Mouse (Mus musculus) left cerebral cortex, adult 8-10 months (tissue): ENCODE data around the gene Dap. TPM values are rescaled to one million over a fixed set of nuclear protein-coding genes. Genes with fewer than 3 reads are reported as not detected.
A peak's percentile ranks its signal among the peaks of the same experiment; 100 is the strongest.

Experiments used
- DNase-seq, 2 experiments: peaks; one replicate each; pipeline ENCODE4 v3.0.0; 2022; ENCODE audit warnings: low spot score in 2 of 2
- total RNA-seq, 4 experiments: library from RNA; stranded (reverse); gene quantifications; 2 replicates each; pipeline ENCODE4 v1.2.4; 2022

Gene Dap
- total RNA-seq, 4 experiments from 2014 or later = 6.2 to 10.0 (median 7.5) TPM

DNA sequence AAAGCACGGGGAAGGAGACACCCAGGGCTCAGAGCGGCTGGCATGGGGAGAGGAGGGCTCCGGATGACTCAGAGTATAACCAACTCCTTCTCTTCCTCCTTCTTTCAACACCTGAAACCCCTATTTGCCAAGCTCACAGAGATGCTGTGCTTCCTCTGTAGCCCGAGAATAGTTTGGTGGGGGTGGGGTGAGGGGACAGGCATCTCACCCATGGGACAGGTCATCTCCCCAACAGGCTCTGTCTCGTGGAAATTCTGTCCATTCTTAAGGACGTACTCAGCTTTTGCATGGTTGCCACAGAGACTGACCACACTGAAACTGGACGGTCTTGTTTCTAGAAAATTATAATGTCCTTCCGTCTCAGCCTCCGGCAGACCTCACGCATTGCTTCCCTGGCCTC is 37.0 kb downstream of the Dap start:
- DNase-seq = no peak

DNA sequence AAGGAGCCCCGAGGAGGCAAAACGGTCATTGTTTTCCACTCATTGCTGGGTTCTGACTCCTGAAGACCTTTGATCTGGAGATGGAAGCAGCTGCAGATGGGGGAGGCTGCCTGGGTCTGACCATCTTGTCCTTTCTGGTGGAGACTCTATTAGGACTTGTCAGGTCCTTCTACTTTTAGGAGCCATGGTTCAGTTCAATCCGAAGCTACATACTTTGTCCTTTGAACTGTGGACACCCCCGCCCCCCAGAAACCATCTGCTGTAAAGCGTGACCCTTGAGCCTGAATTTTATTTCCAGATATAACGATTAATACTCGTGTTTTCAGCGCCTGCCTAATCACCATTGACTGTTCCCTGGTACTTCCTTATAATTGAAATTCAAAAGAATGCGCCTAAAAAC is 38.2 kb downstream of the Dap start:
- DNase-seq = no peak

DNA sequence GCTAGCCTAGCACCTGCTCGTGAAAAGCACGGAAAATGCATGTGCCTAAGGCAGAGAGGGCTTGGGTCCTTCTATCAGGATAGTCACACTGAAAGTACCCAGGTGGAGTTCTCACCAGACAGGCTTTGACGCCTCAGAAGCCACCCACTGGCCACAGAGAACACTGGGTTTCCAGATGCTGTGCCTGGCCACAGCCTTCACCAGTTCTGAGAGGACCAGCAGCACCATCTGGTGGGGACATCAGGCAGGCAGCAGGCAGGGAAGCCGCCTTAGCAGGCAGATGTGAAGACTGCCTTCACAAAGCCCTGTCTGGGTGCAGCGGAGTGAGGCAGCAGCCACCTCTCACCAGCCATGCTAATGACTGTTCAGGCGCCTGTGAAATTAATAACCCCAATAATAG is 40.7 kb downstream of the Dap start:
- DNase-seq = peak; percentile 71 to 79

DNA sequence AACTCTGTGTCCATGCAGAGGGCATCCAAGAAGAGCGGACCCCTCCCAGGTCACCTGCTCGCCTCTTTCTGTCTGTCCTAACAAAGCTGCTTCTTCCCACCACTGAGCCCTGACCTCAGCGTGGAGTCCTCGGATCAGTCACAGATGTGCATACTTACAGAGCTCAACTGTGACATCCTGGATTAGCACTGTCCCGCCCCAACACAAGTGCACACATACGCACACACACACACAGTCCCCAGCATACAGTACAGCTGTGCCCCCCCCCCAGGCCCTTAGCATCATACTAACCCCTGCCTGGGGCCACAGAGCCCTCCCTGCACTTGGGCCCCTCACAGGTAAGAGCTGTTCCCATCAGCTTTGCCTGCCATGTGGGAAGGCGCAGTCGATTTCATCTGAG is 41.3 kb downstream of the Dap start:
- DNase-seq = no peak

DNA sequence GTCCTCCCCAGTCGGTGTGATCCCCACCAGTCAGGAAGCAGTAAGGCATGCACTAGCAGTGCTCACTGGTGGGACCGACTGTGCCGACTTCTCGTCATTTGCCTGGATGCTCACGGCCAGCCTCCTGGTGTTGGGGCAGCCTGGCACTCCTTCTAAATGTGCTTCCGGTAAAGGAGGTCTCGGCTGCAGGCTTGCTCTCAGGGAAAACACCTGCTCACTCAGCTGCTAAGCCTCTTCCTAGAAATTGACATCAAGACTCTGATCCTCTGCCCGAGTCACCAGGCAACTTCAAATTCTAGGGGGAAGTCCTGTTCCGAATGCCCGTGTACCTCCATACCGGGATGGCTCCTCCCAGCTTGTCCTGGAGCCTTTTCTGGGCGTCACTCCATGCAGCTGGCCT is 41.7 kb downstream of the Dap start:
- DNase-seq = no peak

DNA sequence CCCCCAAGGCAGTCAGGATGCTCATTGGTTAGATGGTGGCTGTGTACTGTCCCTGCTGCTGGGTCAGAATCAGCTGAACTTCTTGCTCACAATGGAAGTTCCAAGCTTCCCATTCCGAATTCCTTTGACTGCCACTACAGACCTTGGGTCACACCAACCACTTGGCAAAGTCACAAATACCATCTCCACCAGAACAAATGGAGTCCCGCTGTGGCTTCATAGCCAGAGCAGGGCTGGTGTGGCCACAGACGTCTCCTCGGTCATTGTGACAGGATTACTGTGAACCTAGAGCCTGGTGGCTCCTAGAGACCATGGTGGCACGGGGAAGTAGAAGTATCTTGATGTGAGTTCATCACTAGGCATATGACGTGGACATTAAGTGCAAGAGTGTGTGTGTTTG is 44.0 kb downstream of the Dap start:
- no peak for DNase-seq

DNA sequence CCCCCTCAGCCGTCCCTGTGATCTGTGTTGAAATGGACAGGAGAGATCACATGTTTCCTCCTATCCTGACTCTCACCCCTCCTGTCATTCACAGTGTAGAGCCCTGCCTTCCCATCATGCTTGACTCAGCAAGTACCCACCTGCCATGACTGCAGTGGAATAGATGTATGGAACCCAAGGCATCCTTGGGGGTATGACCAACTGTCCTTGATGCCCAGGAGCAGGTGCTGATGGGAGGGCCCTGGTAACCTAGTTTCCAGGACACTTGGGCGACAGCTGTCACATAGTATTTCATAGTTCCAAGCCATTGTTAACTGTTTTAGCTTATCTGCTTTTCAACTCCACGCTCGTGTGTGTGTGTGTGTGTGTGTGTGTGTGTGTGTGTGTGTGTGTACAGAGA is 45.4 kb downstream of the Dap start:
- DNase-seq = no peak

DNA sequence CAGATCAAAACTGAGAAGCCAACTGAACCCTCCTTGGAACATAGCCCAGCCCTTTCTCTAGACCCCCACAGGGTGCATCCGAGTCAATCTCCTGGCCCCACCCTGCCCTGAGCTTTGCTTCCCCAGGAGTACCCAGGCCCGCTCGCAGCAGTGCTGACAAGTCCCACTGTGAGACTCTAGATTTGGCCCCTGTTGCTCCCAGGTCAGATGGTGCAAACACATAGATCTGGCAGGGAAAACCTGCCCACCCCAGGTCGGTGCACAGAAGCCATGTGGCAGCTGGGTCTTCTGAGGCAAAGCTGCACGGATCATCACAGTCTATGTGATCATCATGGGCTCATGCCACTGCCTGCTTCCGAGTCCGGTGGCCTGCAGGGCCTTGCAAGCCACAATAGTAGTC is 48.6 kb downstream of the Dap start:
- no peak for DNase-seq

DNA sequence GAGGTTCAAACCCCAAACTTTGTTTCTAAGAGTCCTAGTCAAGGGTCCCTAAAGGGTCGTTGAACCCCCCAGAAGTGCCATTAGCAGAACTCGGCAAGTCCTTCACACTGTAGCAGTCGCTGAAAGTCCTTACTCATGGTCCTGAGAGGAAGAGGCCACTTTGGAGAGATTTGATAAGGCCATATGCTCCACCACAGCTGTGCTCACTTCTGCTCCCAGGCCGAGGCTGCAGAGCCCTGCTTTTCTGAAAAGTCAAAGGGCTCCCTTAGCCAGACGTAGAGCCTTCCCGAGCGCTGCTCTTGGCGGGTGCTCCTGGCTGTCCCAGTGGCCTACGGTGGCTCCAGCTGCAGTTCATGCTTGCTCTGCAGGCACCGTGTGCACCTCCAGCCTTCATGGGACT is 49.4 kb downstream of the Dap start:
- no peak for DNase-seq

DNA sequence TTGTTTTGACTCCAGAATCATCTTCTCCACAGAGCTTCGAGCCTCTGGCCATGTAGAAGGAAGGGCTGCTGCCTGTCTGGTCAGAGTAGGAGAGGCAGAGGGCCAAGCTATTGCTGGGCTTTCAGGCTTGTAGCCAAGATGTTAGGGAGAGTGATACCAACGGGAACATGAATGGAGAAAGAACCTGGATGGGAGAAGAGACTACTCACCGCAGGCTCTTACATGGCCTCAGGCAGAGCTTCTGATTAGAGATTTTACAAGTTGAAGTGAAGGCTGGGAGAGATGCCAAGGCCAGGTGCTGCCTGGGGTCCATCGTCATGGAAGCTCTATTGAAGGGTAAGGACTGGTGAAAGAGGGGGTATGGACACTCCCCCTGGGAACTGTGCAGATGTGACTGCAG is 54.0 kb downstream of the Dap start:
- DNase-seq = no peak

DNA sequence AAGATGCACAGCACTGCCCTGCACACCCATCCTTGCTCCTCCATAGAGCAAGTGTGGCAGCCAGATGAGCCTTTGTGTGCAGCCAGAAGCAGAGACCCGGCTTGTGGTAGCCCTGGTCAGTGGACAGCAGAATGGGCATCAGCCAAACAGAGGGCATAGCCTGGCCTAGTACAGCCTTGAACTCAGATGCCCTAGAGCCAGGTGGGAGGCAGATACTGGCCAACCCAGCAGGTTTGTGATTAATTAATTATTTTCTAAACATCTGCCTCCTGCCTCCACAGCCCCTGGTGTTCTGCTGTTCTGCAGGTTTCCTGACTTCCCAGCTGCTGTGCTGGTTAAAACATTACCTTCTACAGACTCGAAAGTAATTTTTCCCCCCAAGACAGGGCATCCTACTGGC is 55.0 kb downstream of the Dap start:
- DNase-seq = no peak

DNA sequence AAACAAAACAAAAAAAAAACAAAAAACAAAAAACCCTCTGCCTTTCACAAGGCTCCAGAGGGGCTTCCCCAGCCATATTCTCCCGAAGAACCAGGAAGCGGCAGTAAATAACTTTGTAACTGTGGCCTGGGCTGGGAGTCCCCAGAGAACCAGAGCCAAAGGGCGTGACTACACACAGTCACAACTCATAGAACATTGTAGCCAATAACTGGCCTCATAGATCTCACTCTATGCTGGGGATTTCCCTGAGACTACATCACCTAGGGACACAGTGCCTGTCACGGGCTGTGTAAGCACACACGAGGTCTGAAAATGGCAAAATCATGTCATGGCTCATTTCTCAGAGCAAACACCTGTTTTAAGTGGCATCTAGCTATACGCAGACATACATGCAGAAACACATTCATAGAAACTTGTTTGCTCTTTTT is 55.5 kb downstream of the Dap start:
- no peak for DNase-seq

DNA sequence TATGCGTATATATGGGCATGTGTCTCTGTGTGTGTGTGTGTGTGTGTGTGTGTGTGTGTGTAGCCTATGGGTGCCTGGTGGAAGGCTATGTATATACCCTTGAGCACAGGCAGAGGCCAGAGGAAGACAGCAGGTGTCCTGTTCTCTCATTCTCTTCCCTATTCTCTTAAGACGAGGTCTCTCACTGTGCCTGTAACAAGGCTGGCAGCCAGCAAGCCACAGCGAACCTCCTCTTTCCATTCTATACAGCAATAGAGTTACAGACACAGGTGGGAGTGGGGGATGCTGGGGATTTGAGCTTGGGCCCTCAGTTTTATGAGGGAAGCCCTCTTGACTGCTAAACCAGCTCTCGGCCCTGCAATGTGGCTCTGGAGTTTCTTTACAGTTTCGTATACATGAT is 55.9 kb downstream of the Dap start:
- no peak for DNase-seq

DNA sequence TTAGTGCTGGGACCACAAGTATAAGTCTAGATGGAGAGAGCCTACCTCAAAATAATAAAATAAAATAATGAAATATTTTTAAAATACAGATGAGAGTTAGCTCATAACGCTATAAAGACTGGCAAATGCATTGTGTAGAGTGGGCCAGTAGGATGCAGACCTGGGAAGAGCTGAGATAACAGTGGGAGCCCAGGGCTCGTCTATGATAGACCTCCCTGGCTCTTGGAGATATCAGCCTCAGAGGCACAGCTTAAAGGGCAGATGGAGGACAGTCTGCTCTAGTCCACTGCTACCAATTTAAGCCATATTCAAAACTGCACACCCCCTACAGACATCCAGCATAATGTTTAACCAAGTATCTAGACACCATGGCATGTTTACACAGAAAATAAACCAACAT is 56.6 kb downstream of the Dap start:
- DNase-seq = no peak

DNA sequence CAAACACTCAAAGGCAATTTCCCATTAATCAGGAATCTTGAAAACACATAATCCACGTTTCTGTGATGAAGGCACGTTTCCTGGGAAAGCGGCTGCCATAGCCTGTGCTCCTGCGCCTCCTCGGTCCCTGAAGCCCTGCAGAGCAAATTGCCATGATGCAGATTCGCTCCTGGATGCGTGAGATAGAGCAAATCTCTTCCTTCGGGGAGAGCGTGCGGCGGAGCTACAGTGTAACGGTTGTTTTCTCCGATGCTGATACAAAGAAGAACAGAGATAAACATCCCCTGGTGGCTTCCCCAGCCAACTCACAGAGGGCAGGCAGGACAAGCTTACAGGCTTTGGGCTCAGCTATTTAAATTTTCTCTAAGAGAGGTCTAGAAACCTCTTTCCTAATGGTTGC is 57.7 kb downstream of the Dap start:
- no peak for DNase-seq

DNA sequence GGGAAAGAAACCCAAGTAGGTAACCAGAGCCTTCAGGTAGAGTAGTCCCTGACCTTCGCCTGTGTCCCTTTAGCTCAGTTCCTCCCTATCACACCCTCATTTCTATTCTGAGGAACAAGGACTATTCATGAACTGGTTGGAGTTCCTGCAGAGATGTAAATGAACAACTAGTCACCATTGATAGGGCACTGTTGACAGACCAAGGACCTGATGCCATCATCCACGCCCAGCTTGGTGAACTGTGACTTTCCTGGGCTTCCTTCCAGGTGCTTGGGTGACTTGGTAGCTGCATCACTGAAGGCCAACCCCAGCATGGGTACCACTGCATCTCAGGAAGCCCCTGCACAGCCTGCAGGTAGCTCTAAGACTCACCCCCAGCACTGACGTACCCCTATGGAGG is 58.2 kb downstream of the Dap start:
- no peak for DNase-seq

DNA sequence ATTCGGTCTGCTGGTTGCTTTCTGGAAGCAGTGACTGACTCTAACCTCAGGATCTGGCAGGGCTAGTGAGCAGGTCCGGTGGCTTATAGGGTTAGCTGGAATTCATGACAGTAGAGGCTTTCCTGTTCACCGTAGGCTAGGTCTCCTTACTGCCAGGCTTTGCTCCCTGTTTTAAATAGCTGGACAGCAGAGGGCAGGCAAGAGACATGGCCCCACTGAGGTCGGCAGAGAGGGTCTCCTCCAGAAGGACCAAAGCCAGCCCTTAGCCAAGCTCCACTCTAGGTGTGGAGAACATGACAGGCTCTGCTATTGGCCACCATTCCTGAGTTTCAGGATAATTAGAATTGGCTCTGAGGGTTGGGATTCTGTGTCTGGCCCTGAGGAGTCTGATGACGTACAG is 60.0 kb downstream of the Dap start:
- no peak for DNase-seq

DNA sequence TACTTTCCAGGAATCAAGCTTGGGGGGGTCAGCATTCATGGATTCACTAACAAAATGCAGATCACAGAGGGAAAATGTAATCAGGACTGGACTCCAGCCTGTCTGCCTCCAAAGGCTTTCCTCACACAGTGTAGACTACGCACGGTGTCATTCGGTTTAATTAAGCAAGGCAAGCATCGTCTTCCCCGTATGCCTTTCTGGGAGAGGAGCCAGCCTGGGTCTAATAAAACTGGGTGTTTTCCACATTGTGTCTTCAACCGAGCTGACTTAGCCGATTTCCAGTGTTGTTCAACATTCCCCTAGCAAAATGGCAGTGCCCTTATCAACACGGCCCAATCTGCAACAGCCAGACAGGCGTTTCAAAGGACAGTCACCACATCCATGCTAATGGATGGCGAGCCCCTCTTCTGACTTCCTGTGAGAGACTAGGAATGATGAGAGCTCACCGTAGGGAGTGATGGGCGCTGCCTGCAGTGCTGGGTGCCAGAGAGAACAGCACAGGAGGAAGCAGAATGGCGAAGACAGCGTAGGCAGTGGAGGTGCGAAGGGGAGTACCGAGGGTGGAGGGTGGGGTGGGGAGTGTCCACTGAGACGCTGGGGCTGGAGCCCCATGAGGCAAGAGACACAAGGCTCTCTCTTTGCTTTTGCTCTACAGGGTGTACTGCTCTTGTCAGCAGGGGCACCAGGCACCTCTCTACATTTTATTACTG is 61.0 kb downstream of the Dap start:
- no peak for DNase-seq

DNA sequence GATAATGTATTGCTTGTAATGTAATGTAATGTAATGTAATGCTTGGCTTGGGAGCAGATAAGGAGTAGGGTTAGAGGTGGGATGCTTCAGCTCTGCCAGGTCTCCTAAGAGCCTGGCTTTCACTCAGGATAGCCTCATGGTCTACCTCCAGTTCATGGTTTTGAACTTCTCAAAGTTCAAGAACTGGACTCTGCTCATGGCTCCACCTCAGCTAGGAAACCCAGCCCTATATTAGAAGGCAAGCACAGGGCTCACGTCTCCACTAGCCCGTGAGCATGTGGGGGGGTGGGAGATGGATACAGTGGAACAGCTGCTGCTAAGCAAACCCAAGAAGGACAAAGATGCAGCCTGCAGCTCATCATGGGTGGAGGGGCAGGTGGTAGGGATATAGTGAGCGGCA is 61.6 kb downstream of the Dap start:
- no peak for DNase-seq

DNA sequence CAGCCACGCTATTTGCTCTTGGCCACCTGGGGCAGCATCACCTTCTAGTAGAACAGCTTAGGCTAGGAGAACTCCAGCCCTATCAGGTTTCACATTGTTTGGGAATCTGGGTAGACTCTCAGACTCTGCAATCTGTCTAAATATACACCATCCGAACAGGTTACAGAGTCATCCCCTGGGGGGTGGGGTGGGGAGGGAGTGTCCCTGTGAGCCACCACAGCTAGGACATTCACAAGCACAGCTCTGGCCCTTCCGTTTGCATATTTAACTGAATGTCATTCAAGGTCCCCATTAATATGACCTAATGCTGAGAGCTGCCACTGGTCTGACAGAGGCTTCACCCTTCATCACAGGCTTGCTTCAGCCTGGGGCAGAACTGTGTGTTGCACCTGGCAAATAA is 68.5 kb downstream of the Dap start:
- no peak for DNase-seq

DNA sequence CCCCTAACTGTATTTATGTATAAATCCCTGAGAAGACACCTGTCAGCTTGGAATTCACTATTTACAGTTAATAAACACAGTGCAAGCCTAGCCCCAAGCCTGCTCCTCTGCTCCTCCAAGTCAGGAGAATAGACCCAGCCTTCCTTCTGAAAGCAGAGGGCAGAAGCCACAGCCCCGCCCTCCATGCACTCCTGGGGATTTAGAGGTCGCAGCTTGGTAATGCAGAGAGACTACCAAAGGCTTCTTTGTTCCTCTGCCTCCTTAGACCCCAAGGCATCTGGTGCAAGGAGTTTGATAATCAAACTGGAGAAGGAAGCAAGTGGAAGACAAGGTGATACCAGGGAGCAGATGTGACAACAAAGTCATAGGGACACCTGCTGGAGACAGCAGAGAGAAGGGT is 70.2 kb downstream of the Dap start:
- no peak for DNase-seq

DNA sequence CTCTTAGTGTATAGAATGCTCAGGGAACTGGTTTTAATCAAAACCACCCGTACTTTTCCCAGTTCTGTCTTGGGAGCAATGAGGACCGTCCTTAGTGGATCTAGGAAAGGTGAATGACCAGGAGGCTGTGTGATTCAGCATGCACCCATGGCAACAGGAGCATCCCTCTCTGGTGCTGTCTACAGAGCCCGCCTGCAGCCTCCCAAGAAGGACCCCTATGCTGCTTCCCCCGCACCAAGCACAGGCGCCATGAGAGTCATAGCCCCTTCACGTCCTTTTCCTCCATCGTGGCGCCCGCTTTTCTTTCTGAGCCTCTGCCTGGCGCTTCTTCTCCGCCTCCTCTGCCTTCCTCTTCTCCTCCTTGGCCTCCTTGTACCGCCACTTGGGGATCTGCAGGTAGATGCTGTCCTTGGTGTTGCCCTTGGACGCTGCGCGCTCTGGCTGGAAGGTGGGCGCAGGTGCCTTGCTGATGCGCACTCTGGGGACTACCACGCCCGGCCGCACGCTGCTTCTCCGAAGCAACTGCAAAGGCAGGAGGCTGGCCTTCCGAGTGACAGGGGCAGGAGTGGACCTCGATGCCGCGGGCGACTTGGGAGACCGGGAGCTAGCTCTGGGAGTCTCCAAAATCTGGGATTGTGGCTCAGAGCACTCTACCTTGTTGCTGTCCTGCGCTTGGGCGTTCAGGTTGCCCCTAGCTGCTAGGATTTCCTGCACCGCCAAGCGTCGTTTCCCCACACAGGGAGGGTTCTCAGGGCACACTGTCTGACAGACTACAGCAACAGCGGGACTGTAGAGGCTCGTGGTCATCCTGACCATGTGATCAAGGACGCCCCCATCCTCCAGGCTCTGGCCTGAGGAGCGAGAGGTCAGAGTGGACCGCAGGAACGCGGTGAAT is 73.0 kb downstream of the Dap start:
- no peak for DNase-seq

DNA sequence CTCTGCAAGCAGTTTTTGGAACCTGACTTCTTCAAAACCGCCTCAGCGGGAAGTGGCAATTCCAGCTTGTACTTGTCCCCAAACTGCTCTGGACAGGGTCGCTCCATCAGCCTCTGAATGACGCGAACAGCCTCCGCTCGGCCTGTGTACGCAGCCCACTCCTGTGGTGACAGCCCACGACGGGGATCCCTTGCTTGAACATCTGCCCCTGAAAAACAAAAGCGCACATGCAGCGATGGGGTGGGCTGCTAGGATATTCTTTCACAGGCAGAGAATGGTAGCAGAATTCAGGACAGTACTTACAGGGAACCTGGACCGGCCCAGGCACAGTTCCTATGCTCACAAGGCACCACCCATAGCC is 73.6 kb downstream of the Dap start:
- DNase-seq = no peak
